Mouse (Mus musculus): ENCODE results near the gene Zfp637. TPM values are rescaled to one million over a fixed set of nuclear protein-coding genes. Genes with fewer than 3 reads are reported as not detected.

The Zfp637 gene
- polyA plus RNA-seq (2014; fragmentation: Nextera tagmentation; extraction: Ambion mirVana) = 110 and 111 TPM in 2 replicates

DNA sequence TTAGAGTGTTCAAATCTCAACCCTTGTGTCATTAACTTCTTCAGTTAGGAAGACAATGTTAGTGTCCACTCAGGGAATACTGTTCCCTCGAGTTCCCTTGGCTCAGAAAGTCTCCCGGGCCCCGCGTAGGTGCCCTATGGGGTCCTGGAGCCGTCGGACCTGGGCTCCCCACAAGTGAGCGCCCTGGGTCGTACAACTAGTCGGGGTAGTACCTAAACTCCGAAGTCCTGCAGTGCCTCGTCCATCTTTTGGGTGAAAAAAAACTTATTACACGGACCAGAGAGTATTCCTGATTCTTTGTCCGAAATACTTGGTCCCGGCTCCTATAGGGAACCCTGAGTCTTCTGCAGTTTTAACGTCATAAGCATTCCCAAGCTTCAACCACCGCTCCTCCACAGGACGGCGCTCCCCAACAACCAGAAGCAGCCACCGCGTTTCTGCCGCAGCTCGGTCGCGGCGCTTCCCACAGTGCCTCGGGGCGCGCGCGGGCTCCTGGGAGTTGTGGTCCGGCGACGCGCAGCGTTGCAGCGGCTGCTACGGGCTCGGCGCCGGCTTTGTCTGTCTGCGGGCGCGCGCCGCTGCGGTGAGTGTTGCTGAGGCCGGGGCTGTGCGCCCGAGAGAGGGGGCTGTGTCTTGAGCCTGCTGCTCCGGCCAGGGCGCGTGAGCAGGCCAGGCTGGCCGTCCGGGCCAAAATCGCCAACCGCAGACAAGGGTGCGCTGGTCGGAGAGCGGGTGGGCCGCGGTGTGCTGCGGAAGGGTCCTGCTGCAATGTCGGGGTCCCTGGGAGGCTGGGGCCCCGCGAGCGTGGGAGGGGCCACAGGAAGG, at the start of gene Zfp637:
Zfp637 (plus strand) TSS at position 495 of the 825 bp plus-strand sequence.
- no peaks in the 10 kb centered on the region for H3K27me3 ChIP-seq (ENCODE audit: control insufficient read depth, insufficient read depth, low read length)
- peak within 1 kb of the TSS; percentile 77 for H3K4me2 ChIP-seq (replicated peaks; ENCODE audit: low read depth, low read length)
- peak within 1 kb of the TSS; percentile 84 for H3K4me3 ChIP-seq (ENCODE audit: low read length)
- under 1% methylated on average over 58 of the region's 66 CpGs for WGBS
- peaks cover 9% of the 10 kb centered on the region; the same call in 1 of the 2 replicates for H3K4me1 ChIP-seq (ENCODE audit: control insufficient read depth, insufficient read depth, low read length)
- peak within 1 kb of the TSS; percentile 88 for H3K27ac ChIP-seq (ENCODE audit: low read depth, low read length)
- H3K9me3 ChIP-seq (ENCODE audit: control insufficient read depth, low read length) = no peaks in the 10 kb centered on the region
- H3K36me3 ChIP-seq (ENCODE audit: control insufficient read depth, insufficient read depth, low read length) = peaks cover 28% of the 10 kb centered on the region
- peak; percentile 97 for ATAC-seq (ENCODE audit: low FRiP score, low TSS enrichment)
- H3K9ac ChIP-seq (ENCODE audit: low read depth, low read length) = peak within 1 kb of the TSS; percentile 88

DNA sequence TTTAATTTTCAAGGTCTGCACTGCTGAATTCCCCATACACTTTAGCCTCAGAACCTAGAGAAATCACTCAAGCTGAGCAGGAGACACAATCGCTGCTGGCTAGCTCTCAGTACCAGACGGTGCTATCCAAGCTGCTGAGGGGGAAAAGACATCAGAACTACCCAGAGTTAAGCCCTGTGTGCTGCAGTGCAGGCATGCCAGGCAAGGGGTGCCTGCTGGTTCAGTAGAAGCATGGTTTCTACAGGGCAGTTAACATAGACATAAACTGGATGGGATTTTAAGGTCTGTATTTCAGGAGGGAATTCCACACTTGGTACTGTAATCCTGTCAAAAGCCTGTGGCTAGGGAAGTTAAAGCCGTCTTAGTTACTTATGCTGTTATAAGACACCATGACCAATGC, 45.7 kb upstream of the Zfp637 start:
- Histone ChIP-seq H3K4me3 (ENCODE audit: low read length) (no peak overlapping the region), H3K27ac (ENCODE audit: low read depth, low read length) (no peak overlapping the region), H3K9ac (ENCODE audit: low read depth, low read length) (no peak overlapping the region), H3K4me1 (ENCODE audit: control insufficient read depth, insufficient read depth, low read length) (no peaks in the 10 kb centered on the region), H3K36me3 (ENCODE audit: control insufficient read depth, insufficient read depth, low read length) (no peaks in the 10 kb centered on the region), H3K4me2 (replicated peaks; ENCODE audit: low read depth, low read length) (no peak overlapping the region), H3K9me3 (ENCODE audit: control insufficient read depth, low read length) (no peaks in the 10 kb centered on the region), H3K27me3 (ENCODE audit: control insufficient read depth, insufficient read depth, low read length) (no peaks in the 10 kb centered on the region)
- WGBS = 89% methylated on average over 3 of the region's 3 CpGs
- no peak for ATAC-seq (ENCODE audit: low FRiP score, low TSS enrichment)

GRCm38 (mm10) chr6:117800824-117801223, 40.2 kb upstream of the Zfp637 start:
- H3K36me3 ChIP-seq (ENCODE audit: control insufficient read depth, insufficient read depth, low read length) = no peaks in the 10 kb centered on the region
- no peak overlapping the region for H3K4me2 ChIP-seq (replicated peaks; ENCODE audit: low read depth, low read length)
- H3K9me3 ChIP-seq (ENCODE audit: control insufficient read depth, low read length) = no peaks in the 10 kb centered on the region
- no peak overlapping the region for H3K27ac ChIP-seq (ENCODE audit: low read depth, low read length)
- H3K9ac ChIP-seq (ENCODE audit: low read depth, low read length) = no peak overlapping the region
- 92% methylated on average over 7 of the region's 7 CpGs for WGBS
- no peaks in the 10 kb centered on the region for H3K4me1 ChIP-seq (ENCODE audit: control insufficient read depth, insufficient read depth, low read length)
- no peaks in the 10 kb centered on the region for H3K27me3 ChIP-seq (ENCODE audit: control insufficient read depth, insufficient read depth, low read length)
- ATAC-seq (ENCODE audit: low FRiP score, low TSS enrichment) = no peak
- H3K4me3 ChIP-seq (ENCODE audit: low read length) = no peak overlapping the region

DNA sequence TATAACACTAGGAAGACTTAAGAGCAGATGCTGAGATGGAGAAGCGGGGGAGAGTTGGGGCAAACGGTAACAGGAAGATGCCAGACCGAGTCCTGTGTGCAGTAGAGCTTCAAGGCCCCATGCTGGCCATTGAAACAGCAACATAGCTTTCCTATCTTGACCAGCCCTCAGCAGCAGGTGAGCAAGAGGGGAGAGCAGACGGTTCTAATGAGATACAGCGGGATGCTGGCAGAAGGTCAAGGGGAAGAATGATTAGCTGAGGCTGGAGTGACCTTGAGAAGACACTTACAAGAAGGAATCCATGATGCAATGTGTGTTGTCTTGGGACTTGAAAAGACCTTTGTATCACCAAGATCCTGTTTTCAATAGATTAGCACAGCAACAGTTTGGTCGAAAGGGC, 39.2 kb upstream of the Zfp637 start:
- Histone ChIP-seq H3K4me3 (ENCODE audit: low read length) (no peak overlapping the region), H3K4me2 (replicated peaks; ENCODE audit: low read depth, low read length) (no peak overlapping the region), H3K27ac (ENCODE audit: low read depth, low read length) (no peak overlapping the region), H3K36me3 (ENCODE audit: control insufficient read depth, insufficient read depth, low read length) (no peaks in the 10 kb centered on the region), H3K9me3 (ENCODE audit: control insufficient read depth, low read length) (no peaks in the 10 kb centered on the region), H3K4me1 (ENCODE audit: control insufficient read depth, insufficient read depth, low read length) (no peaks in the 10 kb centered on the region), H3K9ac (ENCODE audit: low read depth, low read length) (no peak overlapping the region), H3K27me3 (ENCODE audit: control insufficient read depth, insufficient read depth, low read length) (no peaks in the 10 kb centered on the region)
- ATAC-seq (ENCODE audit: low FRiP score, low TSS enrichment) = no peak
- WGBS = 75% methylated on average over 6 of the region's 6 CpGs

DNA sequence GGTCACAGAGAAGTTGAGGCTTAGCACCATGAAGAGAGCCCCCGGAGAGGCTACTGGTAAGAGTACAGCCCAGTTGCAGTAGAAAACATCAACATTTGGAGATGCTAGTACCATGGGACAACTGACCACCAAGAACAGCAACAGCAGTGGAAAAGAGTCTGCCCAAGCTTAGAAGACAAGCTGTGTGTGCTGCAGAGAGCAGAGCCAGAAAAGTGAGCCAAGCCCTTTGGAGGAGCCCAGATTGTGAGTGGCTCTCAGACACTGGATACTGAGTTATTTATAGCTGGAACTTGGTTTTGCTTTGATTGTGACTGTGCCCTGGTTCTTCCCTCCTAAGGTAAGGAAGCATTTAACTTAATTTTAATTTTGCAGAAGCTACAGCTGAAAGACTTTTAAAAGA, 33.2 kb upstream of the Zfp637 start:
- no peak overlapping the region for H3K4me3 ChIP-seq (ENCODE audit: low read length)
- no peaks in the 10 kb centered on the region for H3K4me1 ChIP-seq (ENCODE audit: control insufficient read depth, insufficient read depth, low read length)
- no peak overlapping the region for H3K27ac ChIP-seq (ENCODE audit: low read depth, low read length)
- H3K4me2 ChIP-seq (replicated peaks; ENCODE audit: low read depth, low read length) = no peak overlapping the region
- H3K27me3 ChIP-seq (ENCODE audit: control insufficient read depth, insufficient read depth, low read length) = no peaks in the 10 kb centered on the region
- no peaks in the 10 kb centered on the region for H3K9me3 ChIP-seq (ENCODE audit: control insufficient read depth, low read length)
- H3K9ac ChIP-seq (ENCODE audit: low read depth, low read length) = no peak overlapping the region
- no peak for ATAC-seq (ENCODE audit: low FRiP score, low TSS enrichment)
- WGBS = 95% methylated on average over 1 of the region's 1 CpGs
- H3K36me3 ChIP-seq (ENCODE audit: control insufficient read depth, insufficient read depth, low read length) = no peaks in the 10 kb centered on the region

DNA sequence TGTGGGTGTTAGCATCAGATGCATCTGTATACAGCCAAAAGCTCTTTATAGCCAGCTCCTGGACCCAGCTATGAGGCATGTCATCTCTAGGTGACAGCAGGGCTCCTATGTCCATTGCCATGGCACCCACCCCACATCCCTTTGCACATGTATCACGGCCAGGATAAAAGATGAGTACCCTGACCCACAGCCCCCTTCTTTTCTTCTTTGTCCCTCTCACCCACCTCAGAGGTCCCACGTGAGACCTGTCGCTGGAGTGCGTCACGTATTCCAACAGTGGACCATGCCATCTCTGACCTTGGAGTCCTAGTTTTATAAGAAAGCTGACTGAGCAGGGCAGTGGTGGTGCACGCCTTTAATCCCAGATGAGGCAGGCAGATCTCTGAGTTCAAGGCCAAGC, 31.2 kb upstream of the Zfp637 start:
- 91% methylated on average over 6 of the region's 6 CpGs for WGBS
- no peak for ATAC-seq (ENCODE audit: low FRiP score, low TSS enrichment)

DNA sequence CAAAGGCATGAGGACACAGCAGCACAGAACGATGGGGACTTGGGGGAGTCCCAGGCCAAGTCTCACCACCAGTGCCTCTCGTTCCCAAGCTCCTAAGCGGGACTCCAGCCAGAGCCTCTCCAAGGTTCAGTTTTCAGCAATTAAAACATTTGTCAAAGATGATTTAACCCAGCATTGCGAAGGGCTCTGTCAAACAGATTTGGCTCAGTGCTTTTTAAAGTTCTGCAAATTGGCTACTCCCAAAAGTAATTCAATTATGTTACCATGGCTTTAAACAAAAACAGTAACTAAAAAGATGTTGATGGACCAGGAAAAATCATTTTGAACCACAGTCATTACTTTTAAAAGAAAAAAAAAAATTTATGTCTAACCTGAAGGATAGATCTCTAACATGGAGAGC, 30.3 kb upstream of the Zfp637 start:
- Histone ChIP-seq H3K9ac (ENCODE audit: low read depth, low read length) (no peak overlapping the region), H3K27me3 (ENCODE audit: control insufficient read depth, insufficient read depth, low read length) (no peaks in the 10 kb centered on the region), H3K4me1 (ENCODE audit: control insufficient read depth, insufficient read depth, low read length) (no peaks in the 10 kb centered on the region), H3K4me2 (replicated peaks; ENCODE audit: low read depth, low read length) (no peak overlapping the region), H3K9me3 (ENCODE audit: control insufficient read depth, low read length) (no peaks in the 10 kb centered on the region), H3K36me3 (ENCODE audit: control insufficient read depth, insufficient read depth, low read length) (no peaks in the 10 kb centered on the region), H3K4me3 (ENCODE audit: low read length) (no peak overlapping the region), H3K27ac (ENCODE audit: low read depth, low read length) (no peak overlapping the region)
- WGBS = 39% methylated on average over 4 of the region's 4 CpGs
- no peak for ATAC-seq (ENCODE audit: low FRiP score, low TSS enrichment)

More for the DNA sequence above, 31.2 kb upstream of the Zfp637 start:
- no peaks in the 10 kb centered on the region for H3K36me3 ChIP-seq (ENCODE audit: control insufficient read depth, insufficient read depth, low read length)
- no peaks in the 10 kb centered on the region for H3K9me3 ChIP-seq (ENCODE audit: control insufficient read depth, low read length)
- H3K4me1 ChIP-seq (ENCODE audit: control insufficient read depth, insufficient read depth, low read length) = no peaks in the 10 kb centered on the region
- no peak overlapping the region for H3K27ac ChIP-seq (ENCODE audit: low read depth, low read length)
- H3K9ac ChIP-seq (ENCODE audit: low read depth, low read length) = no peak overlapping the region
- H3K27me3 ChIP-seq (ENCODE audit: control insufficient read depth, insufficient read depth, low read length) = no peaks in the 10 kb centered on the region
- H3K4me2 ChIP-seq (replicated peaks; ENCODE audit: low read depth, low read length) = no peak overlapping the region
- H3K4me3 ChIP-seq (ENCODE audit: low read length) = no peak overlapping the region

DNA sequence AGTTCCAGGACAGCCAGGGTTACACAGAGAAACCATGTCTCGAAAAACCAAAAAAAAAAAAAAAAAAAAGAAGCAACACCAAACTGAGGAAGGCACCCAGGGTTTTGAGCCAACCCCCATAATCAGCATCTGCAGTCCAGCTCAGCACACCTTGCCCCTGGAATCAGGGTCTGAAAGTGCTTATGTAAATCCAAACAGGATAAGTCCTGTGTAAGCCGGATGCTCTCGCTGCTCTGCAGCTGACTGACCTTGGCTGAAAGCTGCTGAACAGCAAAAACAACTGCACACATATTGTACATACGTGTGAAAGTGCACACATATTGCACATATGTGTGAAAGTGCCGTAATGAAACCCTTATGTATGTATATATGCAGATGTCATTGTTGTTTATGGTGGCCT, 29.7 kb upstream of the Zfp637 start:
- no peak for ATAC-seq (ENCODE audit: low FRiP score, low TSS enrichment)
- H3K9ac ChIP-seq (ENCODE audit: low read depth, low read length) = no peak overlapping the region
- 82% methylated on average over 5 of the region's 5 CpGs for WGBS
- no peak overlapping the region for H3K4me2 ChIP-seq (replicated peaks; ENCODE audit: low read depth, low read length)
- H3K4me1 ChIP-seq (ENCODE audit: control insufficient read depth, insufficient read depth, low read length) = no peaks in the 10 kb centered on the region
- H3K4me3 ChIP-seq (ENCODE audit: low read length) = no peak overlapping the region
- no peak overlapping the region for H3K27ac ChIP-seq (ENCODE audit: low read depth, low read length)
- no peaks in the 10 kb centered on the region for H3K36me3 ChIP-seq (ENCODE audit: control insufficient read depth, insufficient read depth, low read length)
- no peaks in the 10 kb centered on the region for H3K9me3 ChIP-seq (ENCODE audit: control insufficient read depth, low read length)
- no peaks in the 10 kb centered on the region for H3K27me3 ChIP-seq (ENCODE audit: control insufficient read depth, insufficient read depth, low read length)

GRCm38 (mm10) chr6:117814681-117815080, 26.3 kb upstream of the Zfp637 start:
- Histone ChIP-seq H3K4me2 (replicated peaks; ENCODE audit: low read depth, low read length) (no peak overlapping the region), H3K4me3 (ENCODE audit: low read length) (no peak overlapping the region), H3K27me3 (ENCODE audit: control insufficient read depth, insufficient read depth, low read length) (no peaks in the 10 kb centered on the region), H3K36me3 (ENCODE audit: control insufficient read depth, insufficient read depth, low read length) (no peaks in the 10 kb centered on the region), H3K4me1 (ENCODE audit: control insufficient read depth, insufficient read depth, low read length) (no peaks in the 10 kb centered on the region), H3K9ac (ENCODE audit: low read depth, low read length) (no peak overlapping the region), H3K27ac (ENCODE audit: low read depth, low read length) (no peak overlapping the region), H3K9me3 (ENCODE audit: control insufficient read depth, low read length) (no peaks in the 10 kb centered on the region)
- ATAC-seq (ENCODE audit: low FRiP score, low TSS enrichment) = no peak
